Mouse (Mus musculus) heart, adult 2 months (tissue): ENCODE data around the gene Nim1k. TPM values are rescaled to one million over a fixed set of nuclear protein-coding genes. Genes with fewer than 3 reads are reported as not detected.
"Not testable (repeated sequence)": the region's sequence is repeated elsewhere in the genome, so short reads cannot be mapped to it uniquely, and the experiment has no call there.

Source experiments
- DNase-seq, 2 experiments: peaks; one replicate each; pipeline ENCODE4 v3.0.0; 2021
- H3K27ac ChIP-seq: fragments of 200-600 bp; 2 replicates; pipeline ENCODE4 v1.8.1; 2022
- H3K27me3 ChIP-seq: fragments of 200-500 bp; 2 replicates; pipeline ENCODE4 v1.6.1; 2012; ENCODE audit warnings: mild to moderate bottlenecking, low read length, inconsistent platforms, mixed read lengths; ENCODE audit not compliant: control insufficient read depth, insufficient read depth
- H3K36me3 ChIP-seq: fragments of 200-500 bp; 2 replicates; pipeline ENCODE4 v1.6.1; 2012; ENCODE audit warnings: low read length, inconsistent platforms; ENCODE audit not compliant: control insufficient read depth, insufficient read depth
- H3K4me1 ChIP-seq: fragments of 200-500 bp; 2 replicates; pipeline ENCODE4 v1.6.1; 2011; ENCODE audit warnings: low read length; ENCODE audit not compliant: control insufficient read depth, insufficient read depth
- H3K4me3 ChIP-seq: fragments of 200-600 bp; 2 replicates; pipeline ENCODE4 v1.8.1; 2022
- H3K79me2 ChIP-seq: fragments of 200-500 bp; replicated peaks from 2 replicates; pipeline ENCODE4 v1.6.1; 2012; ENCODE audit warnings: mild to moderate bottlenecking, inconsistent platforms, low read length, moderate library complexity, mixed read lengths; ENCODE audit not compliant: control insufficient read depth, insufficient read depth
- H3K9ac ChIP-seq: fragments of 200-500 bp; 2 replicates; pipeline ENCODE4 v1.6.1; 2012; ENCODE audit warnings: low read depth, mild to moderate bottlenecking, control low read depth, inconsistent platforms, low read length, mixed read lengths
- CTCF ChIP-seq: fragments of 200-600 bp; IDR thresholded peaks from 2 replicates; pipeline ENCODE4 v1.8.1; 2022; ENCODE audit warnings: antibody characterized with exemption, mild to moderate bottlenecking, moderate library complexity
- EP300 ChIP-seq: fragments of 200-500 bp; IDR thresholded peaks from 2 replicates; pipeline ENCODE4 v1.6.1; 2011; ENCODE audit warnings: low read depth, low read length, control low read depth; ENCODE audit not compliant: insufficient read depth
- POLR2A ChIP-seq: fragments of 200-500 bp; IDR thresholded peaks from 2 replicates; pipeline ENCODE4 v1.6.1; 2011; ENCODE audit warnings: mild to moderate bottlenecking, low read depth, low read length, control low read depth; ENCODE audit not compliant: insufficient read depth
- WGBS: fragments of 180-500 bp; shearing (Covaris S2); methylation state at CpG from one replicate; pipeline ENCODE4 v1.1.7; 2018; 5-methylcytosine and 5-hydroxymethylcytosine counted together
- intact Hi-C: fragments of 180-260 bp; cut with DNase I; formaldehyde crosslinking; loops from one replicate; pipeline ENCODE4 v1.15.1; 2025
- polyA plus RNA-seq: library from polyadenylated mRNA; depleted of rRNA; stranded (reverse); fragments of >200 nt; gene quantifications from 2 replicates; pipeline ENCODE4 v1.2.3, GENCODE M21; 2012
- total RNA-seq, 2 experiments: library from RNA; stranded (reverse); gene quantifications; 2 replicates each; pipeline ENCODE4 v1.2.3; 2021

Nim1k gene
- total and polyA plus RNA-seq, 3 experiments: 0.64 to 1.8 (median 1.2) TPM

- intact Hi-C loops: no loop called here
- Histone ChIP-seq H3K79me2 (no peaks in the 10 kb centered on the region), H3K9ac (no peak overlapping the region), H3K27me3 (no peaks in the 10 kb centered on the region), H3K4me3 (no peak overlapping the region), H3K36me3 (peaks cover 4% of the 10 kb centered on the region; the same call in 1 of the 2 replicates), H3K27ac (no peak overlapping the region), H3K4me1 (no peaks in the 10 kb centered on the region)
- DNase-seq: no peak
- TF ChIP-seq EP300 (no peak), POLR2A (no peak), CTCF (no peak)
- 89% methylated on average over 11 of the region's 11 CpGs for WGBS
Measured at GRCm38 (mm10) chr13:119712463-119712862, 43.2 kb downstream of the Nim1k start.

GRCm38 (mm10) chr13:119710268-119710610 lies 45.4 kb downstream of the Nim1k start:
- H3K4me3 ChIP-seq: no peak overlapping the region
- no peak overlapping the region for H3K27ac ChIP-seq
- DNase-seq: no peak
- H3K4me1 ChIP-seq: no peaks in the 10 kb centered on the region
- H3K27me3 ChIP-seq: no peaks in the 10 kb centered on the region
- H3K79me2 ChIP-seq: no peaks in the 10 kb centered on the region
- 88% methylated on average over 10 of the region's 10 CpGs for WGBS
- H3K9ac ChIP-seq: no peak overlapping the region
- intact Hi-C loops: no loop called here
- peaks cover 4% of the 10 kb centered on the region; the same call in 1 of the 2 replicates for H3K36me3 ChIP-seq
- TF ChIP-seq POLR2A: no peak
- TF ChIP-seq EP300: no peak
- TF ChIP-seq CTCF: no peak

DNA sequence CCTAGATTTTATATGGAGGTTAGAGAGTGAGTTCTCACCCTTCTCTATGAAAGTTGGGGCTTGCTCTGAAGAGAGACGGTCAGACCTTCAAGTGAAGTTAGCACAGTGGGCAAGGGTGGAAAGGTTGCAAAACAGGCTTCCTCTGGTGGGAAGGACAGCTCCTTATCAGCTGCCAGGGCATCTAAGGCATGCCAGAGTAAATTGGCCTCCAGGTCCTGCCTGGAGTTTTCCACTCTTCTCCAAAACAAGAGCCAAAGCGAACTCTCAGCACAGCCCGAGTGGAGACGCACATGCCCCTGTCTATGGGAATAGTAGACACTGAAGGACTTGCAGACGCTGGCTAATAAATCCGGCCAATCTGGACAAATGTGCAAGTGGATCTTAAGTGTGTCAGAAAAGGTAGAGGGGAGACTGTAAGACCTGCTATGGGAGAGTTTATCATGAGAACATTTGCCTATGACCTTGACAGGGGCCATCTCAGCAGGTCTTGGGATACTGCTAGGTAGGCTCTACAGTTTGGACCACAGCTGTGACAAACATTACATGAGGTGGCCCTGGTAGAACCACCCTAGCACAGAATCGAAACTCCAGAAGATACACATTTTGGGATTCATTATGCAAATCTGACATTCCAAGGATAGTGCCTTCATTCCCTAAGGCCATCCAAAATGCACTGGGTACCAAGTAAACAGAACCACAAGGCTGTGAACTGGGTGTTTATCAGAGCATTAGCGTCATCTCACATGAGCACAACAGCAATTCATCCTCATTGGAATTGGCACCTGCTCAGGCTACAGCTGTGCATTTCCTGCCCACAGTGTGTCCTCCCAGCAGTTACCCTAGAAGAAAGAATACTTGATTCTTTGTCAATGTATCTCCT lies 46.1 kb downstream of the Nim1k start:
- no peak for DNase-seq
- Histone ChIP-seq H3K79me2 (no peaks in the 10 kb centered on the region), H3K9ac (no peak overlapping the region), H3K4me3 (no peak overlapping the region), H3K36me3 (peaks cover 4% of the 10 kb centered on the region; the same call in 1 of the 2 replicates), H3K27ac (no peak overlapping the region), H3K27me3 (no peaks in the 10 kb centered on the region), H3K4me1 (no peaks in the 10 kb centered on the region)
- intact Hi-C loops: no loop called here
- TF ChIP-seq CTCF: no peak
- TF ChIP-seq POLR2A: no peak
- no peak for TF ChIP-seq EP300
- WGBS: 71% methylated on average over 8 of the region's 8 CpGs

GRCm38 (mm10) chr13:119708941-119709340 lies 46.7 kb downstream of the Nim1k start:
- H3K27ac ChIP-seq: no peak overlapping the region
- DNase-seq: no peak
- H3K4me3 ChIP-seq: no peak overlapping the region
- intact Hi-C loops: no loop called here
- H3K79me2 ChIP-seq: no peaks in the 10 kb centered on the region
- H3K4me1 ChIP-seq: no peaks in the 10 kb centered on the region
- WGBS: 61% methylated on average over 5 of the region's 5 CpGs
- no peak overlapping the region for H3K9ac ChIP-seq
- TF ChIP-seq POLR2A (no peak), CTCF (no peak), EP300 (no peak)
- peaks cover 4% of the 10 kb centered on the region; the same call in 1 of the 2 replicates for H3K36me3 ChIP-seq
- no peaks in the 10 kb centered on the region for H3K27me3 ChIP-seq

- no peak overlapping the region for H3K4me3 ChIP-seq
- H3K27me3 ChIP-seq: no peaks in the 10 kb centered on the region
- H3K79me2 ChIP-seq: no peaks in the 10 kb centered on the region
- no peak overlapping the region for H3K27ac ChIP-seq
- peaks cover 4% of the 10 kb centered on the region; the same call in 1 of the 2 replicates for H3K36me3 ChIP-seq
- H3K4me1 ChIP-seq: no peaks in the 10 kb centered on the region
- TF ChIP-seq POLR2A (no peak), EP300 (no peak), CTCF (no peak)
- intact Hi-C loops: no loop called here
- WGBS: 91% methylated on average over 6 of the region's 6 CpGs
- DNase-seq: no peak
- H3K9ac ChIP-seq: no peak overlapping the region
Measured at GRCm38 (mm10) chr13:119707906-119708305, 47.8 kb downstream of the Nim1k start.

GRCm38 (mm10) chr13:119706953-119707352 lies 48.7 kb downstream of the Nim1k start:
- H3K27ac ChIP-seq: no peak overlapping the region
- no peak for DNase-seq
- no peak overlapping the region for H3K9ac ChIP-seq
- H3K4me3 ChIP-seq: no peak overlapping the region
- no peaks in the 10 kb centered on the region for H3K27me3 ChIP-seq
- intact Hi-C loops: no loop called here
- peaks cover 4% of the 10 kb centered on the region for H3K36me3 ChIP-seq
- WGBS: 67% methylated on average over 7 of the region's 7 CpGs
- no peak for TF ChIP-seq EP300
- H3K79me2 ChIP-seq: no peaks in the 10 kb centered on the region
- no peaks in the 10 kb centered on the region for H3K4me1 ChIP-seq

DNA sequence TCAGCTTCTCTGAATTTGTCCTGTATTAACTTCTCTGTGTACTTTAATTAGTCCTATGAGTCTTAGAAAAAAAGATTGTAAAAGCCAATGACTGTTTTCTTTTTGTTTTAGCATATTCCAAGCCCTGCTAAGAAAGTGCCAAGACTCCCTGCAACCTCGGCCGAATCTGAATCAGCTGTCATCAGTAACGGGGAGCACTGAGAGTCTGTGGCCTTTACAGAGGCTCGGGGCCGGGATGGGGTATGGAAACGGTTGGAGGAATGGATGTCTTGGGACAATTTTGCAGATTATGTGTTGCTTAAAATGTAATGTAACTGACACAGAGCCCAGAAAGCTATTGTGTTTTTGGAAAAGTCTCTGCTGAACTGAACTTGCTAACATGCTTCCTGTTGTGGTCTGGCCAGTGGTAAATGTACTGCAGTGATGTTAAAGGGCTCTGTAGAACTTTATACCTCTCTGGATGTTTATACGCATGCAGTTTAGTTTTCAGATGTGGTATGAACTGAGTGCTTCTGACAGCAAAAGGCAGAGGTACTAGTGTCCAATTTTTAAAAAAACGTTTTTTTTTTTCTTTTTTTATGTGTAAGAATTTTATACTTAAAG lies 49.3 kb downstream of the Nim1k start:
- H3K4me3 ChIP-seq, H3K27ac ChIP-seq, H3K27me3 ChIP-seq, H3K36me3 ChIP-seq, H3K4me1 ChIP-seq, H3K79me2 ChIP-seq, intact Hi-C loops, DNase-seq, H3K9ac ChIP-seq: not testable (repeated sequence)
- WGBS: 81% methylated on average over 8 of the region's 8 CpGs
